Mouse (Mus musculus) left cerebral cortex, adult 18-20 months (tissue): ENCODE results near the gene Gpha2. TPM values are rescaled to one million over a fixed set of nuclear protein-coding genes. Genes with fewer than 3 reads are reported as not detected.

Source experiments
- DNase-seq, 2 experiments: peaks; one replicate each; pipeline ENCODE4 v3.0.0; 2021 to 2022; ENCODE audit warnings: low spot score in 2 of 2, mixed read lengths in 1 of 2
- long read RNA-seq, 2 experiments: library from polyadenylated mRNA; stranded (forward); transcript quantifications; one replicate each; pipeline ENCODE4 v2.0.0; 2021
- total RNA-seq, 2 experiments: library from RNA; stranded (reverse); gene quantifications; 2 replicates each; pipeline ENCODE4 v1.2.3; 2021

Gene Gpha2
- not detected for total RNA-seq
- long read RNA-seq, experiment 1: 0 reads
- long read RNA-seq, experiment 2: 0 reads

DNA sequence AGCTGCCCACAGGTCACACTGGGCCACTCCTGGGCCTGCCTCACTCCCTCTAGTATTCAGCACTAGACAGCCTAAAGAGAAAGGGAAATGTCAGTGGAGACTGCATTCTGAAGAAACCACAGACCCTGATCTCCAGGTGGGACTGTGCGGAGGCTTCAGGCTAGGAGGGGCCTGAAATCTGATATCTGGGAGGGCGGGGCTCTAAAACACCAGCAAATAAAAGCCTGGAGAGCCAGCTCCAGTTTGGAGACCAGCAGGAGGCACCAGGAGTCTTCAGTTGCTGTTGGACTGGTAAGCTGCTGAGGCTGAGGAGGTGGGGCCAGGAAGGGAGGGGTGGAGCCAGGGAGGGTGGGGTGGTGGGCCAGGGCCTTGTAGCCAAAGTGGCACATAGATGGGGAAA lies at the start of gene Gpha2:
Gene Gpha2 (plus strand): TSS at position 246 of the 400 bp plus-strand sequence.
- DNase-seq: no peak

DNA sequence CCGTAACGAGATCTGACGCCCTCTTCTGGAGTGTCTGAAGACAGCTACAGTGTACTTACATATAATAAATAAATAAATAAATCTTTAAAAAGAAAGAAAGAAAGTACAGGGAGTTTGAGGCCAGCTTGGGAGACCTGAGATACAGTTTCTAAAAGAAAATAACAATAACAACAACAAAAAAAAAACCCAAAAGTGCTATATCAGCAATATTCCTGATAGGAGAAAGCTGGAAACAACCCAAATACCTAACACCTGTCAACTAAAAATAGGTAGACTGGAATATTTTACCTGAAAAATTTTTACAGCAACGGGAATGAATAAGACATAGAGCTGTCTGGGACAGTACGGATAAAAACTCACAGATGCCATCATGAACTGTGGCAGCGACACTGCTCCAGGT lies 47.4 kb upstream of the Gpha2 start:
- DNase-seq: no peak

DNA sequence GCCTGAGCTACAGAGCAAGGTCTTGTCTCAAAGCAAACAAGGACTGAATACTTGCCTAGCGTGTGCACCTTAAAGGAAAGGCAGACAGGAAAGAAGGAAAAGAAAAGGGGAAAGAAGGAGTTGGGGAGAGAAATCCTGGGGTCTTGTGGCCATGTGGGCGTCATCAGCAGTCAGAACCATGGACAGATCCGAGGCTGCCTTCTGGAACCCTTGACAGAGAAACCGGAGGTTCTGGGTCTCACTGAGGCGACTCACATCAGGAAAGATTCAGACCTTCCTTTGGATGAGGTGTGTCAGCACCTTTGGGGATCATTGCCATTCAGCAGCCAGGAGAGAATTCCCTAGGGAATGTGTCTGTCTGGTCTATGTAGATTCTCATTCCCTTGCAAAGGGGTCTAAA lies 44.6 kb upstream of the Gpha2 start:
- no peak for DNase-seq

DNA sequence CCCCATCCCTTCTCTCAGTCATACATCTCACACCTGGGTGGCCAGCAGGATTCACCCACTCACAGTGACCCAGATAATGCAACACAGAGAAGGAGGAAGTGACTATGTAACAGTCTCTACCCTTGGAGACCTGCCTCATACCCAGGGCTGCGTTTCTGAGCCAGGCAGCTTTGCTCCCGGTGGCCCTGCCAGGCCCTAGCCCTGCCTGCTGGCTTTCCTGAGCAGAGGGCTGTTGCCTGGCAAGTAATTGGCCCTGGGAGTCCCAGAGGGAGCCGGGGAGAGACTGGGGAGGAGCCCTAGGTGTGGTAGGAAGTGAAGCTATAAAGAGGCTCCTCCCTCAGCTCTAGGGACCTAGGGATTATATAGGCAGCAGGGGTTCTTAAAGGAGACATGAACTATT lies 43.6 kb upstream of the Gpha2 start:
- no peak for DNase-seq

DNA sequence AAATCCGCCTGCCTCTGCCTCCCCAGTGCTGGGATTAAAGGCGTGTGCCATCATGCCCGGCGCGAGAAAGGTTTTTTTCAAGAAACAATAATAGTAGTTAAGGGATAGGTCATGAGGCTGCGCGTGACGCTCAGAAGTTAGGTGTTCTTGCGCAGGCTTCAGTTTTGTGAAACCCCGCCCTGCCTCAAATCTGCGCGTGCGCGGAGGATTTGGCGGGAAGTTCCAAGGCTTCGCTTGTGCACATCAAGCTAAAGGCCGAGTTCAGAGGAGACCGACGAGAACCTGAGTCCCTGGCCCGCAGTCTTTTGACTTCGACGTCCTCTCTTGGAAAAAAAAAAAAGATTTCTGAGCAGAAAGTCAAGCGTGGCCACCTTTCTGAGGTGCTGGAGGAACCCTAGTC lies 42.0 kb upstream of the Gpha2 start, which contains the start of gene Majin:
Gene Majin (plus strand): TSS at position 258 of the 400 bp plus-strand sequence.
- DNase-seq: no peak

DNA sequence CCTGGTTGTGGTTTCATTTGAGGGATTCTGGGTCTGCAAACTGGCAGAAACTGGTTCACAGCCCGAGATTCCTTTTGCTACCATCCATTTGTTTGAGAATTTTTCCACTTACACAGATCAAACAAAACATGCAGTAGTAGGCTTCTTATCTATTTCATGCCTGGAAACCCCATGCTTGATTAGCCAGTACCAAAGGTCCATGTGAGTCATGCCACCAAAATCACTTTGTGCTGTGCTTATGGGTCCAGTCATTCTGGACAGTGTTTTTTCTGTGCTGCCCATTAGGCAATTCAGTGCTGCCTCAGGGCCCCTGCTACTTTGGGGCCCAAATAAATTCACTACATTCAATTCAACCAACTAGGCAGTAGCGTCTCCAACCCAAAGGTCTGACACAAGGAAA lies 21.9 kb upstream of the Gpha2 start:
- DNase-seq: no peak

DNA sequence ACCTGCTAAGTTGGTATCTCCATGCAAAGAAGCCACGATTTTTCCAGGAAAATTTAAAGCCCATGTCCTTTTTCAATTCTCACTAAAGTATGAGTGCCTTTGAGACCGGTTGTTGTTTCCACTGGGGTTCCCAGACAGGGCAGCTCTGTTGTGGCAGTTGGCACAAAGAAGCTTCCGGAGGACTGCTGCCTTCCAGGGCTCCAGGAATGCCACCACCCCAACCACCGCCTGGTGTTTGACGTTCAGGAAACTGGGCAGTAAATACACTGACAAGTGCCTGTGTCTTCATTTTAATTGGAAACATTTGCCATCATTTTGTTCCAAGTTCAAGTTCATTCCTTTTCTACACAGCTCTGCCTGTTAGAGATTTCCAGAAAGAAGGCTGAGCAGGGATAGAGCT lies 19.5 kb upstream of the Gpha2 start:
- no peak for DNase-seq

DNA sequence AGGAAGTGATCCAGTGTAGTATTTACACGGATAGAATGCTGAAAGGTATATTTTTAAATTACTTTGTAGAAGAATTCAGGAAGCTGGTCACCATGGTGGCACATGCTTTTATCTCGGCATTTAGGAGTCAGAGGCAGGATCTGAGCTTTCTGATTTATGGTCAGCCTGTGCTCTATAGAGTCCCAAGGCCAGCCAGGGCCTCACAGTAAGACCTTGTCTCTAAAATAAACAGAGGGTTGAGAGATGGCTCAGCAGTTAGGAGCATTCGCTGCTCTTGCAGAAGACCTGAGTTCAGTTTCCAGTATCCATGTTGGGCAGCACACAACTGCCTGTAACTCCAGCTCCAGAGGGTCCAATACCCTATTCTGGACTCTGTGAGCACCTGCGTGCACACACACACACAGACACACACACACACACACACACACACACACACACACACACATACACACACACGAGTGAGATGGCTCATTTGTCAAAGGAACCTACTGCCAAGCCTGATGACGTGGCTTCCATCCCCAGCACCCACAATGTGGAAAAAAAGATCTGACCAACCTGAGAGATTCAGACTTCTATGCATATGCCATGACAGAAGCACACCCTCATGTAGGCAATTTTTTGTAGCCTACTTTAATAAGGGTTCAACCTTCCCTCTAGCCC lies 10.0 kb upstream of the Gpha2 start:
- DNase-seq: no peak

DNA sequence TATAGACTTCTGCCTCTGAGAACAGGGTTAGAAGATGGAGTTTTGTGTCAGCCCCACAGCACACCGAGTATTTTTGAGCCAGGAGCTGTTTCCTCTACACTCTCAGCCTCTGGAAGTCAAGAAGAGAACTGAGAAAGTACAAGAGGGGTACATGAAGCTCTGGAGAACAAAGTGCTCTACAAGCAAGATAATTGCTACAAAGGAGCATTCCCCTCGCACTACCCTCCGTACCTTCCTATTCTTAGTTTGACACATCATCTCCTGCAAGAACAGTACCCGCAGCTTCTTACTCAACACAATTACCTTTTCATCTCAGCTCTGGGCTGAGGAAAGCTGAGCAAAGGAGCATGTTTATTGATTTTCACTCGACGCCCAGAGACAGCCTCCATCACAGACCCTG lies 7.6 kb upstream of the Gpha2 start:
- DNase-seq: no peak

DNA sequence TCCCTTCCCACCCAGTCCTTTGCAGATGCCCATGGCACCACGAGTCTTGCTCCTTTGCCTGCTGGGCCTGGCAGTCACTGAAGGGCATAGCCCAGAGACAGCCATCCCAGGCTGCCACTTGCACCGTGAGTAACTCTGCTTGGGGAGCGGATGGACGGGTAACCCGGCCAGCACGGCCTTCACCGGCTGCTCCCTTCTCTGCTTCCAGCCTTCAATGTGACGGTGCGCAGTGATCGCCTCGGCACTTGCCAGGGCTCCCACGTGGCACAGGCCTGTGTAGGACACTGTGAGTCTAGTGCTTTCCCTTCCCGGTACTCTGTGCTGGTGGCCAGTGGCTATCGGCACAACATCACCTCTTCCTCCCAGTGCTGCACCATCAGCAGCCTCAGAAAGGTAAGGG lies 583 bp downstream of the Gpha2 start:
- no peak for DNase-seq

DNA sequence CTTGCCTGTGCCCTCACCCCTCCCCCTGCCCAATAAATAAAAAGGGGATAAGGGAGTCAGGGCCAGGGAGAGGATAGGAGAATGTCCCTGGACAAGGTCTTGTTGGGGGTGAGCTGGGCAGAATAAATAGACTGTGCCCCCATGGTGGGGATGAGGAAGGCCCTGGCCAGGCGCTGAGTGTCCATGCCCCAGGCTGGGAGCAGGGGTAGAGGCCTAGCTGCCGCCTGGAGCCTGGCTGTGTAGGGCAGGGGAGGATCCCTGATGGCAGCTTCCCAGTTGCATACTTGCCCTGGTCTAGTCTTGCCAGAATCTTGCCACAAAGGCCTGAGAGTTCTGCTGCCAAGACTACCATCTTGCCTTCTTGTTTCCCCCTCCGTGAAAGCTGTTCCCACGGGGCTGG lies 1.7 kb downstream of the Gpha2 start:
- no peak for DNase-seq

DNA sequence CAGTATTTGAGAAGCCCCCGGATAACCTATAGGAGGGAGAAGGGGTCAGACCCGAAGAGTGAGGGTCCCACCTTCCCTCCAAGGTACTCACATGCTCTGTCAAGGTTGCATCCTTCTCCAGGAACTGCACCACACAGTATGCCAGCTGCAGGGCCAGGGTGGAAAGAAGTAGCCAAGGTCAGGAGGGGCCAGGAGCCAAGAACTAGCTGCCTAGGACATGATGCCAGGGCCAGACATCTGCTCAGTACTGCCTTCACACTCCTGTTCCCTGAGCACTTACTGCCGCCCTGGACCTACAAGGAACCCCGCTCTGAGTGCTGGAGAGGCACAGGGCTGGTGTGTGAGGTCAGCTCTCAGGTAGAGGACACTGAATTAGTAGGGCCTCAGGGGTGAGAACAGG lies 4.2 kb downstream of the Gpha2 start:
- no peak for DNase-seq

DNA sequence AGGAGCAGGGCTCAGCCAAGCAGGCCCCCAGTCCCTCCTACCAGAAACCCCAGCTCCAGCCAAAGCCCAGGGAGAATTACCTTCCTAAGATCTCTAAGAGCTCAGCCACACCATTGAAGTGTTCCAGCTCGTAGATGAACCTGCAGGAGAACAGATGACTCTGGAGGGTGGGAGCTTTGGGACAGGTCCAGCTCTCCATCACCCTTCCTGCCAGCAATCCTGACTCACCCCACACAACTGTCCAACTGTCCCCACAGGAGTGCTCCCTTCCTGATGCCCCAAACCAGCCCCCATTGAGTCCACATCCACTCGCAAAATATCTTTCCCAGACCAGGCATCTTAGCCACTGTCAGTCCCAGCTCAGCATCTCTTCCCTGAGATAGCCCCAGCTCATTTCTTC lies 4.9 kb downstream of the Gpha2 start:
- no peak for DNase-seq

DNA sequence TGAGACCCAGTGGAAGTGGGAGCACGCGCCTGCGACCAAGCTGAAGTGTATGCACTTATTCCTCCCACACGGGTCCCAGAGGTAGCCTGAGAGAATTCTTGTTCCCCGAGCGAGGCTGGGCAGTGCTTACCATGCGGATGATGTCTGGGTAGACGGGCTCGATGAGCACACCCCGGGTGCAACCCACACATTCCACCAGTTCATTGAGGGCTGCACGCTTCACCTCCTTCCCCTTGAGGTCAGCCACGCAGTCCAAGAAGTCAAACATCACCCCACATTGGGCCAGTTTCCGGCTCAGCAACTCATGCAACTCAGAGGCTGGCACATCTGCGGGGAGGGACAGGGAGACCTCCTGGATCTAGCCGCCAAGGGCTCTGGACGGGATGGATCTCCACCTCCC lies 7.5 kb downstream of the Gpha2 start:
- no peak for DNase-seq

DNA sequence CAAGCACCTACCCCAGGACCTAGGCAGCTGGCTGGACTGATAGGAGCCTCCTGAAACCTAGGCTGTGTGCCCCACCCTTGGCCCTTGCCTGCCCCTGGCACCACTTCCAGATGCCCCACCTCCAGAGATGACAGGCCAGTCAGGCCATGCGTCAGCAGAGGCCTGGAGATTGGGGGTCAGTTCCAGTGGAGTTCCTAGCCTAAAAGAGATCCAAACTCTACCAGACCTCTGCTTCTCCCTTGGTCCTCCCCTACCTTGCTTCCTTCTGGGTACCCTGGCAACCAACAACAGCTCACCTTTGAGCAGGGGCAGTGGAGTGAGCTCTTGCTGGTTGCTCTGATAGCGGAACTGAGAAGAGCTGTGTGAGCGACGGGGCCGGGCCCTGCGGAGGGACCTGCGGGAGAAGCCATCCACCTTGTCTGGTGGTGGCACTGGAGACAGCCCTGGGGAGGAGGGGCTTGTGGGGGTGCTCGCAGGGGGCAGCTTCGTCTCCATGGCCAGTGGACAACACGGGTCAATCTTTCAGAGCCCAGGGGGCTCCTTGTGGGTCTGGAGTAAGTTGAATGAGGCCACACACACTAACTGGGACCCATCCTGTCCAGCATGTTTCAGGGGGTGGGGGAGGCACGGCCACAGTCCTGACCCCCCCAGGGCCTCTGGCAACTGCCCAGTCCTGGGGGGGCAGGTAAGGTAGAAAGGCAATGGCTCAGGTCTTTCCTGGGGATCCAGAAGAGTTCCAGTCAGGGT lies 8.3 kb downstream of the Gpha2 start:
- no peak for DNase-seq

DNA sequence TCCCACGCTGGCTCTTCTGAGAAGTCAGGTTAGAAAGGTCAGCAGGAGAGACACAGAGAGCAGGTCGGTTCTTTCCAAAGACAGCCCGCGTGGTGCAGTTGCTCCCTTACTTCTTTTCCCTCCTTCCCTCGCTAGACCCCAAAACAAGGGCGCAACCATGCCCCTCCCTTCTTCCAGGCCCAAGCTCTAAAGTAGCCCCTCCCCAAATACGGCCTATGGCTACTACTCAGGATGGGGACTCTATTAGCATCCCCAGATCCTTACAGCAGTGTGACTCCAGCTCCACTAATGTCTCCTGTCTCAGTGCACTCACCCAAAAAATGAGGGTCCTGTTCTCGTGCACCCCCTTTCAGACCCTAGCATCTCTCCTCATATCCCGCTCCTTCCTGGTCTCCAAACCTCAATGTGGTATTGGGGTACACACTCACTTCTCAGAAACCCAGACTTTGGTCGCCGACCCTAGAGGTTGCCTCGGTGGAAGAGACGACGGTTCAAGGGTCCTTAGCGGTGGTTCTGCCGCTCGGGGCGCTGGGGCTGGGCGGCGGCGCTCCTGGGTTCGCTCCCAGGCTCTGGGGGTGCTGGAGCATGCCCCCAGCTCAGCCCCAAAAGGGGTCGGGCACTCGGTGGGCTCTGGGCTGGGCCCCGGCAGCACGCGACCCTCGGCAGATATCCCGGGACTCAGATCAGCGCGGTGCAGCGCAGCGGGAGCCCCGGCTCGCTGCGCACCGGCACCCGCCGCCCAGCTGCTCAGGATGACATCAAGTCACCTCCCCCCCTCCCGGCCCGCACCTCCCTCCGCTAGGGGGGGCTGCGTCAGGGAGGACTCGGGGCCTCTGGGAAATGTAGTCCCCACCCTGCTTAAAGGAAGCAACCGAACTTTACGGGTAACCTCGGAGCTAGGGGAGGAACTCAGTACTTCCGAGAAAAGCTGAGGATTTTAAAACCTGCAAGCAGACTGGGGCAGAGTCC lies 9.2 kb downstream of the Gpha2 start, which contains the start of gene Ppp2r5b:
Gene Ppp2r5b (minus strand): TSS at position 789 of the 969 bp plus-strand sequence.
- DNase-seq: peak; percentile 93

DNA sequence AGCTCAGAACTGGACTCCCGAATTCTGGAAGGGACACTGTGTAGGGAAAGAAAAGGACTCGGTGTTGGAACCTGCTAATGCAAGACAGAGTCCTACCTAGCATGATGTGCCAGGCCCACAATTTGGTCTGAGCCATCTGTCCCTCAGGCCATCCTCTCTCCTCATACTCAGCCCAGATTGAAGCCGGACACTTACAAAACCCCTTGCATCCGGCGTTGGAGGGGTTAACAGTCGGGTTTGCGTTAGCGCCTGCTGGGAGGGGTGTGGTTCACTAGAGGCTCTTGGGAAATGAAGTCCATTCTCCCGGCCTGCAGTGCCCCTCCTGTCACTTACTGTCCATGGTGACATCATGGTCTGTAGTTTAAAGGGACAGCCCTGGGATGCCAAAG lies 9.9 kb downstream of the Gpha2 start:
- peak; percentile 85 to 91 for DNase-seq

DNA sequence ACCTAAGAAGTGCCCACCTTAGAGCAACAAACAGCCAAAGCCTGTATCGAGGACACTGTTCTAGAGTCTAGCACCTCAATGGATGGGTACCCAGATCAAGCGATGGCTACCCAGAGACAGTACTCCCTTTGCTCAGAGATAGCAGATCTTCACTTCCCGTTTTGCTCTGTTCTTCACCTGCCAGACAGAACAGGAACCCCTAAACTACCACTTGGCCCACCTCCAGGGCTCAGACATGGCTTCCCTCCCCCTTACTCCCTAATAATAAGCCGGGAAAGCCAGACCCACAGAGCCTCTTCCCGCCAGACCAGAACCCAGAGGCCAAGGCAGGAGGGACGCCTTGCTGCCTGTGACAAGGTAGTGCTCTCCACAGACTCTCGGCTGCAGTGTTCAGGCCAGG lies 10.7 kb downstream of the Gpha2 start:
- DNase-seq: no peak

DNA sequence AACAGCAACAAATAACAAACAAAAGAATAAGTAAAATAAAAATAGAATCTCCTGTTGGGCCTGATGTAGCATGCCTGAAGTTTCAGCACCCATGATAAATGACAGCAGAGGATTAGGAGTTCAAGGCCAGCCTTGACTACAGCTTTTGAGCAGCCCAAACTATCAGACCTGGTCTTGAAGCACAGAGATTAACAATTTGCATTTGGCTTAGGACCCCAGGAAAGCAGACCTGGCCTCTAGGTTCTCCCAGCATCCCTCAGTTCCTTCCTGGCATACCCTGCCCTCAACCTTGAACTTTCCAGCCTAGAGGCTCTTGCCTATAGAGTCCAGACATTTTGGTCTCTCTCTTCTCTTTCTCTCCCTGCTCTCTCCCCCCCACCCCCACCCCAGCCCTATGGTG lies 12.6 kb downstream of the Gpha2 start:
- DNase-seq: no peak

DNA sequence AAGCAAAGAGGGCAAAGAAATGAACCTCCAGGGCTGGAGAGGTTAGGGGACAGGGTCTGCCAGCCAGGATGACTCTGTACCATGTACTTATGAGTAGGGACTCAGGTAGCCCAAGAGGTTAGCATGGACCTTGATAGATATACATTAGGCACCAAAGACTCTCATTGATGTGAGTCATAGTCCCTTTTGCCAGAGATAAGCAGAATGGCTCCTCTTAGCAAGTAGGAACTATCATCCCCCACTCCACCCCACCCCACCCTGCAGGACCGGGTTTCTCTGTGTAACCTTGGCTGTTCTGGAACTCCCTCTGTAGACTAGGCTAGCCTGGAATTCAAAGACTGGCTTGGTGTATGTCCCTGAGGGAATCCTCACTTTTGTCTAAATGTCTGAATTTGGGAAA lies 14.0 kb downstream of the Gpha2 start:
- DNase-seq: no peak

DNA sequence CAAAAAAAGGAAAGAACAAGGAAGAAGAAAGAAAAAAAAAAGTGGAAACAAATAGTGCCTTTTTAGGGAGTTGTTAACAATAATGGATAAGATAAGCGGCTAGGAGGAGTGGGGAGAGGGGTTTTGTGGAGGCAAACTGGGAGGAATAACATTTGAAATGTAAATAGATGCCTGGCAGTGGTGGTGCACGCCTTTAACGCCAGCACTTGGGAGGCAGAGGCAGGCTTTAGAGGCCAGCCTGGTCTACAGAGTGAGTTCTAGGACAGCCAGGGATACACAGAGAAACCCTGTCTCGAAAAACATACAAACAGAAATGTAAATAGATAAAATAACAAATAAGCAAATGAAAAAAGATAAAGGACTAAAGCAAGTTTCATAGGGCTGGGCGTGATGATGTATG lies 14.5 kb downstream of the Gpha2 start:
- no peak for DNase-seq
